Mouse (Mus musculus) neural tube, embryonic 14.5 days (tissue): Measurements from ENCODE around the gene Dscam. TPM values are rescaled to one million over a fixed set of nuclear protein-coding genes. Genes with fewer than 3 reads are reported as not detected.

ENCODE experiments used
- ATAC-seq: fragments of 200-750 bp; cut with Nextera tagmentation; 2 replicates; pipeline ENCODE4 v1.8.0; 2017; ENCODE audit warnings: low read depth, mild to moderate bottlenecking, moderate TSS enrichment, moderate library complexity
- H3K27ac ChIP-seq: fragments of 300-500 bp; sonication (generic); 2 replicates; pipeline ENCODE4 v1.5.1; 2014; ENCODE audit warnings: low read depth, mild to moderate bottlenecking, control low read depth, low read length, moderate library complexity, mixed read lengths
- H3K27me3 ChIP-seq: fragments of 300-500 bp; sonication (generic); 2 replicates; pipeline ENCODE4 v1.6.1; 2014; ENCODE audit warnings: low read length; ENCODE audit not compliant: control insufficient read depth, insufficient read depth
- H3K36me3 ChIP-seq: fragments of 300-500 bp; sonication (generic); 2 replicates; pipeline ENCODE4 v1.6.1; 2014; ENCODE audit warnings: low read length, mixed read lengths; ENCODE audit not compliant: control insufficient read depth, insufficient read depth
- H3K4me1 ChIP-seq: fragments of 300-500 bp; sonication (generic); 2 replicates; pipeline ENCODE4 v1.6.1; 2014; ENCODE audit warnings: low read length; ENCODE audit not compliant: control insufficient read depth, insufficient read depth
- H3K4me2 ChIP-seq: fragments of 300-500 bp; sonication (generic); 2 replicates; pipeline ENCODE4 v1.6.1; 2014; ENCODE audit warnings: mild to moderate bottlenecking, low read depth, low read length, control low read depth
- H3K4me3 ChIP-seq: fragments of 300-500 bp; sonication (generic); 2 replicates; pipeline ENCODE4 v1.5.1; 2014; ENCODE audit warnings: low read depth, low read length, control low read depth, mixed read lengths
- H3K9ac ChIP-seq: fragments of 300-500 bp; sonication (generic); replicated peaks from 2 replicates; pipeline ENCODE4 v1.6.1; 2014; ENCODE audit warnings: low read depth, mild to moderate bottlenecking, control low read depth, low read length, mixed read lengths
- H3K9me3 ChIP-seq: fragments of 300-500 bp; sonication (generic); 2 replicates; pipeline ENCODE4 v1.6.1; 2016; ENCODE audit warnings: low read length; ENCODE audit not compliant: control insufficient read depth
- WGBS: fragments of 180-500 bp; shearing (Covaris S2); extraction: QIAGEN DNeasy Blood & Tissue Kit; methylation state at CpG from one replicate; pipeline ENCODE4 v1.1.7; 2014; 5-methylcytosine and 5-hydroxymethylcytosine counted together
- polyA plus RNA-seq: library from polyadenylated mRNA; unstranded; fragments of >200 nt; fragmentation: Nextera tagmentation; extraction: Ambion mirVana; gene quantifications from 2 replicates; pipeline ENCODE4 v1.2.1, GENCODE M21; 2014

The Dscam gene
- polyA plus RNA-seq, 1 experiment from 2014 or later: 19.9 TPM

DNA sequence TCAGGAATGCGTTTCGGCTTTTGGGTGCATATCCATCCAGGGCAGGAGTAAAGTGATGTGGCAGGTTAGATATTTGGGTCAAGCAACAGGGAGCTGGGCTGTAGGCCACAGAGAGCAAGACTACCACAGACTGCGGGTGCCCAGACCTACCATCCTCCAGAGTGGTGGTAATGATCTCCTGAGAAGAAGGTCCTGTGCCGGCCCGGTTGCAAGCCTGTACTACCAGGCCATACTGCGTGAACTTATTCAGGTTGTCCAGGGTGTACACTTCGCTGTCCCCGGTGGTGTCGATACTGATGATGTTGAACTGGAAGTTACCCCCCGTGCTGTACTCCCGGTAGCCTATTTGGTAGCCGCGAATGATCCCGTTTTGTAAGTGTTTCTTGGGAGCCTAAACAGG lies 485.5 kb downstream of the Dscam start:
- Histone ChIP-seq H3K36me3 (no peaks in the 10 kb centered on the region), H3K9me3 (no peaks in the 10 kb centered on the region), H3K9ac (no peak overlapping the region), H3K27me3 (no peaks in the 10 kb centered on the region), H3K27ac (no peak overlapping the region), H3K4me3 (no peak overlapping the region), H3K4me2 (no peak overlapping the region), H3K4me1 (no peaks in the 10 kb centered on the region)
- no peak for ATAC-seq
- WGBS: 91% methylated on average over 14 of the region's 14 CpGs

GRCm38 (mm10) chr16:96684581-96684980 lies 486.0 kb downstream of the Dscam start:
- no peak for ATAC-seq
- Histone ChIP-seq H3K9me3 (no peaks in the 10 kb centered on the region), H3K4me3 (no peak overlapping the region), H3K27me3 (no peaks in the 10 kb centered on the region), H3K9ac (no peak overlapping the region), H3K4me2 (no peak overlapping the region), H3K36me3 (no peaks in the 10 kb centered on the region), H3K4me1 (no peaks in the 10 kb centered on the region), H3K27ac (no peak overlapping the region)
- WGBS: 19% methylated on average over 4 of the region's 4 CpGs

- no peaks in the 10 kb centered on the region for H3K36me3 ChIP-seq
- no peak overlapping the region for H3K9ac ChIP-seq
- H3K27ac ChIP-seq: no peak overlapping the region
- H3K4me1 ChIP-seq: no peaks in the 10 kb centered on the region
- 78% methylated on average over 5 of the region's 5 CpGs for WGBS
- H3K4me2 ChIP-seq: no peak overlapping the region
- ATAC-seq: no peak
- no peak overlapping the region for H3K4me3 ChIP-seq
- no peaks in the 10 kb centered on the region for H3K9me3 ChIP-seq
- H3K27me3 ChIP-seq: no peaks in the 10 kb centered on the region
Observed at GRCm38 (mm10) chr16:96682289-96682972, 488.1 kb downstream of the Dscam start.

DNA sequence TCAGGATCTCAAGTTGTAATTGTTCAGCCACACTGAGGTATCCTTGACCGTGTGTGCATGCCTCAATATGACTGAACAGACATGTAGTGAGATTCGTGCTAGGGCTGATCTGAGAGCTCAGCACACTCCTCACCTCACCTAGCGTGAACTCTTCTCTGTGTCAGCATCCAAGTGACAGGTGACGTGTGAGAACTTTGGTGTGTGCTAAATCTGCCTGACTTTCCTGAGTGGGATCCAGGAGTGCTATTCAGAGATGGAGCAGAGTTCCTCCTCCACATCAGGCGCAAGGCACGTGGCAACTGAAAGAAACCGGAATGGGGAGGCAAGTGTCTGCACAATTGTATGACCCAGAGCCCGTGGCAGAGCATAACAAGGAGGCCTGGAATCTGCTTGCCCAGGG lies 490.6 kb downstream of the Dscam start:
- no peaks in the 10 kb centered on the region for H3K4me1 ChIP-seq
- no peak overlapping the region for H3K27ac ChIP-seq
- H3K27me3 ChIP-seq: no peaks in the 10 kb centered on the region
- H3K36me3 ChIP-seq: no peaks in the 10 kb centered on the region
- no peak overlapping the region for H3K4me3 ChIP-seq
- no peak for ATAC-seq
- no peaks in the 10 kb centered on the region for H3K9me3 ChIP-seq
- 89% methylated on average over 8 of the region's 8 CpGs for WGBS
- no peak overlapping the region for H3K9ac ChIP-seq
- no peak overlapping the region for H3K4me2 ChIP-seq

- ATAC-seq: no peak
- no peaks in the 10 kb centered on the region for H3K9me3 ChIP-seq
- no peak overlapping the region for H3K27ac ChIP-seq
- no peaks in the 10 kb centered on the region for H3K36me3 ChIP-seq
- WGBS: 51% methylated on average over 2 of the region's 2 CpGs
- no peak overlapping the region for H3K4me3 ChIP-seq
- H3K4me1 ChIP-seq: peaks cover 5% of the 10 kb centered on the region; the same call in 1 of the 2 replicates
- no peak overlapping the region for H3K4me2 ChIP-seq
- H3K9ac ChIP-seq: no peak overlapping the region
- no peaks in the 10 kb centered on the region for H3K27me3 ChIP-seq
Observed at GRCm38 (mm10) chr16:96677471-96677870, 493.1 kb downstream of the Dscam start.

DNA sequence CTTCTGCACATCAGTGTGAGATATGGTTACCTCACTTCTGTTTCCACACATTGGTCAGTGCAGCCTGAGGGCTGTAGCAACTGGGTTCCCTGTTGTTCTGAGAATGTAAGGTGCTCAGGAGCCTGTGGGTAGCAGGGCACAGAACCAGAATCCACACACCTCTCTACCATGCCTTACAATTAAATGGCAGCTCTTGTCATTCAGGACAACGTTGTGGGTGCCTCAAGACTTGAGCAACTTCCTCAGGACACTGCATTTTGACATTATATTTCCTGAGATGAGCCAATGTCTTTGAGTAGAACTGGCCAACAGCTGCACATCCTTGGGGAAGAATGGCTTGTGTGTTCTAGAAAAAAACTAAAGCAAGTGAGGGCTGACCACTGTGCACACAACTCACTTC lies 493.9 kb downstream of the Dscam start:
- no peaks in the 10 kb centered on the region for H3K27me3 ChIP-seq
- WGBS: 84% methylated on average over 1 of the region's 1 CpGs
- H3K9me3 ChIP-seq: no peaks in the 10 kb centered on the region
- no peak for ATAC-seq
- no peak overlapping the region for H3K4me2 ChIP-seq
- peaks cover 5% of the 10 kb centered on the region; the same call in 1 of the 2 replicates for H3K4me1 ChIP-seq
- H3K9ac ChIP-seq: no peak overlapping the region
- H3K27ac ChIP-seq: no peak overlapping the region
- no peak overlapping the region for H3K4me3 ChIP-seq
- no peaks in the 10 kb centered on the region for H3K36me3 ChIP-seq

DNA sequence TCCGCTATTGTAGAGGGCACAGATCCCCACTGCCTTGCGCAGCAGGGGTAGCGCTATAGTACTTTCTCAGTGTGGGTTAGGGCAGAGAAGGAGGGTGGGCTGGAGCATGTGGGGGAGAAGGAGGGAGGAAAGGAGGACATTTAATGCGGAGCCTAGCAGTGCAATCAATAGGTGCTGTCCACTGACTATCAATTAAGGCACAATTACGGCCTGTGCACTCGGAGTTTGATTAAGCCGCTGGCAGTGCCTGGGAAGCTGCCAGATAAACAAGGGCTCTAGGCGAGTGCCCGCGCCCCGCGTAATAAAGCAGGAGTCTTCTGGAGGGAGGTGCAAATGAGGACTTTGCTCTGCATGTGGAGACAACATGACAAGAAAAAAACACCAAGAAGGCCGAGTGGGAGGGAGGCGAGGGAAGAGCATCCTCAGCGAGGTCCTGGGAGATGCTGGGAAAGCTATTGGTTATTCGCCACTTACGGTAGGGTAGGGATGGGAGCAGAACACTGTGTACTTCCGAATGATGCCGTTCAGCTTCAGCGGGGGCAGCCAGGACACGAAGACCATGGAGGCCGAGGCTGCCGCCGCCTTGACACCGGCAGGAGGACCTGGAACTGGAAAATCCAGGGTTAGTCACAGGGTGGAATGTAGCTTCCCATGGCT lies 497.2 kb downstream of the Dscam start:
- Histone ChIP-seq H3K4me3 (no peak overlapping the region), H3K36me3 (no peaks in the 10 kb centered on the region), H3K4me2 (peak overlapping the region; percentile 16; the same call in 1 of the 2 replicates), H3K27ac (peak overlapping the region; percentile 39; the same call in 1 of the 2 replicates), H3K4me1 (peaks cover 5% of the 10 kb centered on the region; the same call in 1 of the 2 replicates), H3K9ac (no peak overlapping the region), H3K9me3 (no peaks in the 10 kb centered on the region), H3K27me3 (no peaks in the 10 kb centered on the region)
- peak; percentile 91 for ATAC-seq
- 35% methylated on average over 25 of the region's 25 CpGs for WGBS

DNA sequence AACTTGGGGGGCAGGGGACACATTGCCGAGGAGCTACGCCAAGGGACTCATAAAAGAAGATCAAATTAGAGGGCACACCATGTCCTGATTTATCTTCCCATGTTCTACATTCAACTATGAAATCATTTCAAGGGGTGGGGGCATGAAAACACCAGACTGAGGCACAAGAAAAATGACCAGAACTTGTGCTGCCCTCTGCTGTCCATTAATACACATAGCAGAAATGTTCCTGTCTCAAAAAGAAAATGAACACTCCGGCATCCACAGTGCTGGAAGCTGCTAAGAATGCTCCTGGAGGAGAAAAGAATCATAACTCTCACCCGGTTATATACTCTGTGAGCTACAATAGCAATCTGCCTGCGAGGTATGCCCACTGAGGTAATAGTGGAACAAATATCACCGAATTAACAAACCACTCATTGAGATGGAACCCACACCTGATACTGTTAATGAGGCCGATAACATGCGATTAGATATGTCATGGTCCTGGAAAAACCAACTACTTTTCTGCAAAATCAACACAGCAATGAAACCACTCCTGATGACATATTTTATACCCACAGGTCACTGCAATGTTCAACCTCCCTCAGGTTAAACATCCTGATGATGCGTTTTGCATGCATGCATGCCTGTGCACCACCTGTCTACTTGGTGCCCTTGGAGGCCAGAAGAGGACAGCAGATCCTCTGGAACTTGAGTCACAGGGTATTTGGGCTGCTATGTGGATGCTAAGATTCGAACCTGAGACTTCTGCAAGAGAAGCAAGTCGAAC lies 498.8 kb downstream of the Dscam start:
- Histone ChIP-seq H3K36me3 (no peaks in the 10 kb centered on the region), H3K4me2 (no peak overlapping the region), H3K9me3 (no peaks in the 10 kb centered on the region), H3K27me3 (no peaks in the 10 kb centered on the region), H3K9ac (no peak overlapping the region), H3K4me3 (no peak overlapping the region), H3K4me1 (peaks cover 5% of the 10 kb centered on the region; the same call in 1 of the 2 replicates), H3K27ac (no peak overlapping the region)
- 64% methylated on average over 11 of the region's 11 CpGs for WGBS
- ATAC-seq: no peak; the same call in 1 of the 2 replicates

GRCm38 (mm10) chr16:96669706-96670105 lies 500.8 kb downstream of the Dscam start:
- Histone ChIP-seq H3K36me3 (no peaks in the 10 kb centered on the region), H3K9me3 (no peaks in the 10 kb centered on the region), H3K4me3 (no peak overlapping the region), H3K27ac (no peak overlapping the region), H3K4me1 (peaks cover 5% of the 10 kb centered on the region; the same call in 1 of the 2 replicates), H3K4me2 (no peak overlapping the region), H3K9ac (no peak overlapping the region), H3K27me3 (no peaks in the 10 kb centered on the region)
- WGBS: 79% methylated on average over 5 of the region's 5 CpGs
- no peak for ATAC-seq
